Mouse (Mus musculus) olfactory bulb, adult 2 months (tissue): ENCODE data around the gene Zbp1.
A peak's percentile ranks its signal among the peaks of the same experiment; 100 is the strongest.

Experiments used
- CTCF ChIP-seq: fragments of 200-500 bp; IDR thresholded peaks from 2 replicates; pipeline ENCODE4 v1.5.1; 2012; ENCODE audit warnings: low read depth, mild to moderate bottlenecking, low read length, moderate library complexity; ENCODE audit not compliant: insufficient read depth
- POLR2A ChIP-seq: fragments of 200-500 bp; IDR thresholded peaks from 2 replicates; pipeline ENCODE4 v1.6.1; 2012; ENCODE audit warnings: mild to moderate bottlenecking, low read depth, low read length, moderate library complexity; ENCODE audit not compliant: insufficient read depth

- TF ChIP-seq CTCF (peak; percentile 97), POLR2A (no peak)
These were observed 32.4 kb downstream of the Zbp1 start for GRCm38 (mm10) chr2:173186047-173186943.
